Mouse (Mus musculus): ENCODE measurements around the gene Dysf.
"Not testable (repeated sequence)": the region's sequence is repeated elsewhere in the genome, so short reads cannot be mapped to it uniquely, and the experiment has no call there.

Dysf gene

GRCm38 (mm10) chr6:84008363-84009171 lies at the start of gene Dysf:
Gene Dysf (plus strand): TSS chr6:84008590.
- peak; percentile 38 for DNase-seq

- no peak for DNase-seq
Observed at GRCm38 (mm10) chr6:83987642-83988041, 20.7 kb upstream of the Dysf start.

GRCm38 (mm10) chr6:84002716-84003115 lies 5.7 kb upstream of the Dysf start:
- DNase-seq, result no peak

- no peak for DNase-seq
Observed at GRCm38 (mm10) chr6:84004295-84004694, 4.1 kb upstream of the Dysf start.

GRCm38 (mm10) chr6:84009172-84009872 lies 932 bp downstream of the Dysf start:
- DNase-seq, result no peak

- DNase-seq, result no peak
Observed at GRCm38 (mm10) chr6:84009915-84010302, 1.5 kb downstream of the Dysf start.

- peak; percentile 42 for DNase-seq
Observed at GRCm38 (mm10) chr6:84010303-84011225, 2.2 kb downstream of the Dysf start.

- DNase-seq, result peak; percentile 70
Observed at GRCm38 (mm10) chr6:84014961-84015683, 6.7 kb downstream of the Dysf start.

GRCm38 (mm10) chr6:84016851-84017250 lies 8.5 kb downstream of the Dysf start:
- DNase-seq, result no peak

- DNase-seq, result no peak
Observed at GRCm38 (mm10) chr6:84017392-84017791, 9.0 kb downstream of the Dysf start.

GRCm38 (mm10) chr6:84018906-84019550 lies 10.6 kb downstream of the Dysf start:
- DNase-seq, result peak; percentile 77

GRCm38 (mm10) chr6:84020002-84020401 lies 11.6 kb downstream of the Dysf start:
- DNase-seq, result no peak

GRCm38 (mm10) chr6:84021990-84022389 lies 13.6 kb downstream of the Dysf start:
- no peak for DNase-seq

- DNase-seq, result no peak
Observed at GRCm38 (mm10) chr6:84025636-84026035, 17.2 kb downstream of the Dysf start.

- DNase-seq, result no peak
Observed at GRCm38 (mm10) chr6:84028791-84029190, 20.4 kb downstream of the Dysf start.

- no peak for DNase-seq
Observed at GRCm38 (mm10) chr6:84029775-84030174, 21.4 kb downstream of the Dysf start.

- DNase-seq, result not testable (repeated sequence)
Observed at GRCm38 (mm10) chr6:84032516-84032915, 24.1 kb downstream of the Dysf start.

GRCm38 (mm10) chr6:84043251-84043940 lies 35.0 kb downstream of the Dysf start:
- DNase-seq, result no peak

GRCm38 (mm10) chr6:84044679-84045078 lies 36.3 kb downstream of the Dysf start:
- no peak for DNase-seq

- DNase-seq, result peak; percentile 16
Observed at GRCm38 (mm10) chr6:84048856-84049255, 40.5 kb downstream of the Dysf start.

- DNase-seq, result no peak
Observed at GRCm38 (mm10) chr6:84050238-84050637, 41.8 kb downstream of the Dysf start.
